Mouse (Mus musculus): ENCODE data around the gene Fam178b. TPM values are rescaled to one million over a fixed set of nuclear protein-coding genes. Genes with fewer than 3 reads are reported as not detected.

Gene Fam178b
- polyA plus RNA-seq (2015; fragmentation: Illumina TruSeq; extraction: RNeasy Lipid Tissue Mini Kit (QIAGEN cat#74804); ENCODE audit: low read depth, low replicate concordance), result 1.7 TPM

DNA sequence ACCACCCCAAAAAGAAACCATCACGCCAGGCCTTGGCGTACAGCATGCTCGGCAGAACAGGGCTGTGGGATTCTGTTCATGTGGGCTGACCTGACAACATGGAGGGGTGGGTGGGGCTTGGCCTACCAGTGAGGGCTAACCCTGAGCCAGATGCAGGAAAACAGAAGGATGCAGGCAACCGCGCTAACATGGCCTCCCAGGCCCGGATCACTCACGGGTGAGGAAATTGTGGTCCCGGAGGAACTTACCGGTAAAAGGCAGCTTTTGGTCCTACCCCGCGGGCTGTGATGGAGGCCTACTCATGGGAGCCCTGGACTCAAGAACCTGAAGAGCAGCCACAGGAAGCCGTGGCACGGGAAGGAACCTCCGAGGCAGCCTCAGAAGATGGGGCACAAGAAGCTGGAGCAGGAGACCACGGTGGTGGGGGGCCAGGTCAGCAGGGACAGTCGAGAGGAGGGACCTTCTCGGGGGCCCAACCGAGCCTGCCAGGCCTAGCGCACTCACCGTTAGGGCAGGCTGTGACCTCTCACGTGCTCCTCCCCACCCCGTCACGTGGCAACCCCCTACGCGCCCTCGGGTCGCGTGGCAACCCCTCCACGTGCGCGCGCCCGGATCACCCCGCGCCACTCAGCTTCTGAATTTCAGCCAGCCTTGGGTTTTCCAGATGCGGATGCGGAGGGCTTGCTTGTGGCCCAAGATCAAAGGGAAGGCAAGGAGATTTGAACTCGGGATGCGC lies at the start of gene Fam178b:
Gene Fam178b, minus strand, starts transcription at position 564 of the 736 bp plus-strand sequence.

GRCm38 (mm10) chr1:36714311-36714710 lies 31.3 kb upstream of the Fam178b start, which contains the start of gene Actr1b:
TSS of gene Actr1b (minus strand) at chr1:36714422.

GRCm38 (mm10) chr1:36709854-36710280 lies 26.9 kb upstream of the Fam178b start, which contains the start of gene 4933424G06Rik:
TSS of gene 4933424G06Rik (plus strand) at chr1:36710149.

GRCm38 (mm10) chr1:36691271-36692155 lies 8.5 kb upstream of the Fam178b start, which contains the start of gene Cox5b:
TSS of gene Cox5b (plus strand) at chr1:36691449.

GRCm38 (mm10) chr1:36558031-36558993 lies 124.7 kb downstream of the Fam178b start, which contains the start of gene Sema4c:
TSS of gene Sema4c (minus strand) at chr1:36558349.

DNA sequence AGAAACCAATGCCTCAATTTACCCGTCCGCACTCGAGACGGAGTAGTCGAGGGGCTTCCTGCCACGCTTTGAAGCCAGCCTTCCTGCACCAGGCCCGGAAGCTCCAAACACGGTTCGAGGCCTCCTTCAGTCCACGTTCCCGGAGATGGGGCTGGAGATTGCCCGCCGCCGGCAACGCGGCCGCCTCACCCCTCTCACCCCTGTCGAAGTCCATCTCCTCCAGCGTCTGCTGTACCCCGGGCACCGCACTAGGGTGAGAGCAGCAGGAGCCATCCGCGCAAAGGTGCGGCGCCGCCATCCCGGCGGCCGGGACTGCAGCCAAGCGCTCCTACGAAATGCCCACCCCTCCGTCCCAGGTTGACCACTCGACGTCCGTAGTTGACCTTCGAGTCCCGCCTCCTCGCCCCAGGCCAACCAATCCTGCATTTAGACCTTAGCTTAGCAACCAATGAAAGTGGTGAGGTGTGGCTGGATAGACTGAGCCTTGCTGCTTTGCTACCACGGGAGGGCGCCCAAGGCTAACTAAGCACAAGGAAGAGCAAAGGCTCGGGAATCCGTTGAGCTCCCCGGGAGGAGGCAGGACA lies 136.0 kb downstream of the Fam178b start, which contains the start of gene Ankrd39:
Gene Ankrd39, minus strand, starts transcription at position 558 of the 584 bp plus-strand sequence.

DNA sequence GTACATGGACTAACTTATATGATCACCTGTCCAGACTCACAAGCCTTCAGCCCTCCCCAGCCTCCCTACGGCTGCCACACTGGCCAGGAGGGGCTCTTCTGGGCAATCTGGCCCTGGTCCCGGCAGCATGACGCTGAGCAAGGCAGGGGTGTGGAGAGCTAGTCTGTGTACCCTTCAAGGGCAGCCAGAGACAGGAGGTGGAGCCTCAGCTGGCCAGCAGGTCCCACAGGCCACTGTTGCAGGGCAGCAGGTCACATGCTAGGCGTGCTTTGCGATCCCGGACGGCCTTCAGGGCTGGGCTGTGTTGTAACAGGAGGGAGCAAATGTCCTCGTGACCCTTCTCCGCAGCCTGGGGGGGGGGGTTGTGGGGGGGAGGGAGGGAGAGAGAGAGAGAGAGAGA lies 143.8 kb downstream of the Fam178b start, which contains the start of gene Gm42417:
Gene Gm42417, minus strand, starts transcription at position 244 of the 400 bp plus-strand sequence.

GRCm38 (mm10) chr1:36536783-36537182 lies 146.2 kb downstream of the Fam178b start, which contains the start of gene Ankrd23:
TSS of gene Ankrd23 (minus strand) at chr1:36536883.

Other genes starting within 250 kb of the Fam178b start
- gene Lman2l, start 237.9 kb downstream of the Fam178b start, polyA plus RNA-seq (2015; fragmentation: Illumina TruSeq; extraction: RNeasy Lipid Tissue Mini Kit (QIAGEN cat#74804); ENCODE audit: low read depth, low replicate concordance), result 31.0 TPM
- 5.3 TPM for gene Cnnm4, start 211.6 kb downstream of the Fam178b start, polyA plus RNA-seq (2015; fragmentation: Illumina TruSeq; extraction: RNeasy Lipid Tissue Mini Kit (QIAGEN cat#74804); ENCODE audit: low read depth, low replicate concordance)
- 14.0 TPM for gene Cnnm3, start 171.3 kb downstream of the Fam178b start, polyA plus RNA-seq (2015; fragmentation: Illumina TruSeq; extraction: RNeasy Lipid Tissue Mini Kit (QIAGEN cat#74804); ENCODE audit: low read depth, low replicate concordance)
- gene Ankrd23, start 146.3 kb downstream of the Fam178b start, polyA plus RNA-seq (2015; fragmentation: Illumina TruSeq; extraction: RNeasy Lipid Tissue Mini Kit (QIAGEN cat#74804); ENCODE audit: low read depth, low replicate concordance), result 6.4 TPM
- not detected for gene Gm42417, start 143.8 kb downstream of the Fam178b start, polyA plus RNA-seq (2015; fragmentation: Illumina TruSeq; extraction: RNeasy Lipid Tissue Mini Kit (QIAGEN cat#74804); ENCODE audit: low read depth, low replicate concordance)
- gene Ankrd39, start 135.7 kb downstream of the Fam178b start, polyA plus RNA-seq (2015; fragmentation: Illumina TruSeq; extraction: RNeasy Lipid Tissue Mini Kit (QIAGEN cat#74804); ENCODE audit: low read depth, low replicate concordance), result 12.0 TPM
- gene Sema4c, start 124.8 kb downstream of the Fam178b start, polyA plus RNA-seq (2015; fragmentation: Illumina TruSeq; extraction: RNeasy Lipid Tissue Mini Kit (QIAGEN cat#74804); ENCODE audit: low read depth, low replicate concordance), result 8.6 TPM
- gene Cox5b, start 8.3 kb upstream of the Fam178b start, polyA plus RNA-seq (2015; fragmentation: Illumina TruSeq; extraction: RNeasy Lipid Tissue Mini Kit (QIAGEN cat#74804); ENCODE audit: low read depth, low replicate concordance), result 1,011 TPM
- gene 4933424G06Rik, start 27.0 kb upstream of the Fam178b start, polyA plus RNA-seq (2015; fragmentation: Illumina TruSeq; extraction: RNeasy Lipid Tissue Mini Kit (QIAGEN cat#74804); ENCODE audit: low read depth, low replicate concordance), result not detected
- 276 TPM for gene Actr1b, start 31.2 kb upstream of the Fam178b start, polyA plus RNA-seq (2015; fragmentation: Illumina TruSeq; extraction: RNeasy Lipid Tissue Mini Kit (QIAGEN cat#74804); ENCODE audit: low read depth, low replicate concordance)
- gene Zap70, start 78.6 kb upstream of the Fam178b start, polyA plus RNA-seq (2015; fragmentation: Illumina TruSeq; extraction: RNeasy Lipid Tissue Mini Kit (QIAGEN cat#74804); ENCODE audit: low read depth, low replicate concordance), result 2.6 TPM

Measured in brain, adult 10 weeks (tissue).